Mouse (Mus musculus) cerebellum, postnatal 4 days (tissue): Measurements from ENCODE around the gene Blcap.
A peak's percentile ranks its signal among the peaks of the same experiment; 100 is the strongest.

Experiments used
- DNase-seq, 2 experiments: peaks; one replicate each; pipeline ENCODE4 v3.0.0; 2022; ENCODE audit warnings: low spot score in 2 of 2, mixed read lengths in 1 of 2

Gene Blcap

DNA sequence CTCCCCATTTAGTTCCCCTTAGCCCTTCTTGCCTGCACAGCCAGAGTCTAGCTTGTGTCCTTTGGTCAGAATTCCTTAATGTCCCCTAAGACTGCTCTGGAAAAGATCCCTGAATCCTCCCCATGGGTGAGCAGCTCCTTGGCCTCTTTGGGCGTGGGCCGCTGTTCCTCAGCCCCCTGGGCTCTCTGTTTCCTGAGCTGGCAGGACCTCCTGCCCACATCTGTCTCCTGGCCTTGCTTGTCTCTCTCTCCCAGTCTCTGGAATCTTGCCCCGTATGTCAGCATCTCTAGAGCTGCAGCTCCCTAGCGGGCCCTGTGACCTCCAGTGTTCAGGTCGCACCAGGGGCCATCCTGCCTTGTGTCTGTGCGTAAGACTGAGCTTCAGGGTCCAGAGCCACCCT is 51.6 kb downstream of the Blcap start:
- no peak for DNase-seq

DNA sequence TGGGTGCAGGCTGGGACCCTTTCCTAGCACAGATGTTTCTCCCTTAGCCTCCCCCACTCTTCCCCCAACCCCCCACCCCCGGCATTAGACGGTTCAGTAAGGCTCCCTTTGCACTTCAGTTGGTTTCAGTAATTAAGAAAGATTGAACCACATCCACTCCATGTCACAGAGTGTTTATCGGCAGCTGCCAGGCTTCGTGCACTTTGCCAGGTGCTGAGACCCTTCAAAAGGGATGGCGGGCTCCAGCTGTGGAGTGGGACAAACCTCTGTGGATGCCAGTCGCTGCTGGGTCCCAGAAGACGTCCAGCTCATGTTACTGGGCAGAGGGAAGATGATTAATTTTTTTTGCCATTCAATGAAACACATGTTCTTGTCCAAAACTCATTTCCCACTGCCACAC is 52.6 kb downstream of the Blcap start:
- DNase-seq: no peak

DNA sequence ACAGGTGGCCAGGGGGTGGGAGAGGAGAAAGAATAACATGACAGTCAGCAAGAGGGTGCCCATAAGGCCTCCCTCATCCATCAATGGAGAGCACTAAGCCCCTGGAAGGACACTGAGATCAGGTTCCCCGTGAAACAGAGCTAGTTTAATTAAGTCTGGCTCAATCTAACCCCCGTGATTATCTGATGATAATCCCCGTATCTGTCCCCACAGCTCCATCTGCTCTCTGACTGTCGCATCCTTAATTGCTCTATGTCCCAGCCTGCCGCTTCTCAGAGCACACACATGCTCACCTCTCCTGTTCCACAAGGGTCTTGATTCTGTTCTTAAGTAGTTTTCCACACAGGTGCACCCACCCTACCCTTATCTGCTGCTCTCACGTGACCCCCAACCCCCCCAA is 53.5 kb downstream of the Blcap start:
- DNase-seq: no peak

DNA sequence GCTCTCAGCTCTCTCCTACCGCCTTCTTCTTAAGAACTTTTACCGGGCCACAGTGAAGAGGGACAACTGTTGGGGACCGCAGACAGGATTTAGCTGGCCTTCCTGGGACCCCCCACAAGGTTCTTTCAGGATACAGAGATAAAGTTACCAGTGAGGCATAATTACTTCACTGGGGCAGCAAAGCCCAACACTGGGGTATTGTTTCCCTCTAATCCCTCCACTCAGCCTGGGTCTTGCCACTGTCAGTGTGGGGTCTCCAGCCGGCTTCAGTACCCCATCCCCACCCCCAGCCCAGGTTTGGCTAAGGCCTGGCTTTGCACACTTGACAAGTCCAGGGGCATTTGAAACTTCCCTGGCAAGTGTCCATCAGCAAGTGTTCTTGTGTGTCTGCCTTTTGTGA is 56.7 kb downstream of the Blcap start:
- DNase-seq: no peak

DNA sequence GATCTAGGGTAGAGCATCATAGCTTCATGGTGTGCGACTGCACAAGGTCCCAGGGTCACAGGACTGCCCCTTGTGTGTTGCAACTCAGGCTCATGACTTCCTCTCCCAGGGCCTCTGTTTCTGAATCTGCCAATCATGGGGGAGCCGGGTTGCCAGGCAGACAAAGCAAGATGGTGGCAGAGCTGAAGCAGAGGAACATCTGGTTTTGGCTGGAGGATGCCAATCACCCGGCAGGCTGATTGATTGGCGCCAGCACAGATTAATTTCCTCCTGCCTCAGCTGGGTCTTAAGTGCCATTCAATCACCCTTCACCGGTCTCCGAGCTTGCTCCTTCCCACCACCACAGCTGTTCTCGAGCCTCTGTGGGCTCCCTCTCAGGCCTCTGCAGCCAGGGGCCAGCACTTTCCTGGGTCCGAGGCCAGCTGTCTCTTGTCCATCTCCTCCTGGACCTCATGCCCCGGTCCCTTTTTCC is 57.3 kb downstream of the Blcap start:
- no peak for DNase-seq

DNA sequence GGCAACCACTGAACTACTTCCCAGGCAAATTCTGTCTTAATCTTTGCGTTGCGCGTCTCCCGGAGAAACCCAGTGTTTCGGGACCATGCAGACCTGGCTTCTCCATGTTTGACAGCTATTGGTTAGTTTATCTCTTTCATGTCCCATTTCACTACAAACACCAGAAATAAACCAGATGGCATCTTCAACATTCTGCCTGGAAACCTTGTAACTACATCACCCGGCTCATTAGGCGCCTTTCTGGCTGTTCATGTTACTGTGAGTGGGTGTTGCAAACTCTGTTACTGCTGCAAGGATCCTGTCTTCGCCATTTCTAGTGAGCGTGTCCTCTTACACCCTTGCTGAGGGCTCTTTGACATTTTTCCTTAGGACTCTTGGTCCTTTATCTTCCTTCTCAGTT is 58.2 kb downstream of the Blcap start:
- DNase-seq: no peak

DNA sequence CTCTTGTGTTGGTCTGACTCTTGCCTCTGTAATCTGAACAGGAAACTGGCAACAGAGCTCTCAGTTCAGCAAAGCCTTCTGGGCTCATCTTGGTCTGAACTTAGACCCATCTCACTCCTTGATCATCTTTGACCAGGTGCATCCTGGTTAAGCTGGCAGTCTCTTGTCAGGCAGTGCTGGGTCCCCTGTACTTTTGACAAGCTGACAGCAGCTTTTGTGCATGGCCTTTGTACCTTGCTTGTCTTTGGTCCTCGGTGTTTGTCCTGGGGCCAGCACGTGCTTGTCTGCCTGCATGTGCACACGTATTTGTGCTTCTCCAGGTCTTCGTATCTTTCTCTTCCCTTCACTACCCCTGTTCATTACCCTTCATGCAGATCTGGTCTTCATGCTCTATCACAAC is 61.0 kb downstream of the Blcap start:
- no peak for DNase-seq

DNA sequence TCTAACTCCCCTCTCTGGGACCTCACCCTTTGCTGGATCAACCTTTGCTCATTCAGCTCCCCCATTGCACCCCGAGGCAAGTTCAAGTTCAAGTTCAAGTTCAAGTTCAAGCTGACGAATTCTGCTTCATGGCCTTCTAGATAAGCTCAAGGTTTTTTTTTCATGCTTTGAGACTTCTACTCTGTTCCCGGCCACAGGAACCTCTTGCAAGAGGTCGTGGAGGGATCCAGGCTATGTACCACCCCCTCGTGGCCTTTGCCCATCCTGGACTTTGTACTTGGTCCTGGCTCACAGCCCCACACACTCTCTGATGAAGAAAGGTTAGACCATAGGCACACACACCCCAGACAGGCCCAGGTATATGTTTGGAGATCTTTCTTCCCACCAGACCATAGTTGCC is 61.9 kb downstream of the Blcap start:
- no peak for DNase-seq

DNA sequence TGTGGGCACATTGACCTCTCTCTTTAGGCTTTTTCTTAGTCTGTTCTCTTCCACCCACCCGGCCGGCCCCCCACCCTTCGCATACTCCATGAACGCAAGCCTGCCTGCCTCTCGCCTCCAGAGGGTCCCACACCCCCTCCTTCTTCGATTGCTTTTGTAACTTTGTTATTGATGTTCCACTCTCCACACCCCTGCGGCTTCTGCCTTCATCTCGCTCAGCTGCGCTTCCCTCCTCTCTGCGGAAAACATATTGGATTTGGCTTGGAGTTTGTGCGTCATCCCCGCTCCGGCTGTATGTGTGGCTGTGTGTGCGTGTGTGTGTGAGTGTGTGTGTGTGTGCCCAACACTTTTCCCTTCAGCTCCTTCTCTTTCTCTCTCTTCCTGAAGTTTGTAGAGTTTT is 64.3 kb downstream of the Blcap start:
- peak in 1 of 2 experiments; percentile 36 for DNase-seq
